Mouse (Mus musculus) c-Kit-positive CD71-negative TER-119-negative erythroid progenitor cells, embryonic 14.5 days (primary cell): ENCODE measurements around the gene Stk36.

Experiments
- DNase-seq: peaks from one replicate; pipeline ENCODE4 v3.0.0-alpha.2; 2013; ENCODE audit warnings: low read depth

Gene Stk36

DNA sequence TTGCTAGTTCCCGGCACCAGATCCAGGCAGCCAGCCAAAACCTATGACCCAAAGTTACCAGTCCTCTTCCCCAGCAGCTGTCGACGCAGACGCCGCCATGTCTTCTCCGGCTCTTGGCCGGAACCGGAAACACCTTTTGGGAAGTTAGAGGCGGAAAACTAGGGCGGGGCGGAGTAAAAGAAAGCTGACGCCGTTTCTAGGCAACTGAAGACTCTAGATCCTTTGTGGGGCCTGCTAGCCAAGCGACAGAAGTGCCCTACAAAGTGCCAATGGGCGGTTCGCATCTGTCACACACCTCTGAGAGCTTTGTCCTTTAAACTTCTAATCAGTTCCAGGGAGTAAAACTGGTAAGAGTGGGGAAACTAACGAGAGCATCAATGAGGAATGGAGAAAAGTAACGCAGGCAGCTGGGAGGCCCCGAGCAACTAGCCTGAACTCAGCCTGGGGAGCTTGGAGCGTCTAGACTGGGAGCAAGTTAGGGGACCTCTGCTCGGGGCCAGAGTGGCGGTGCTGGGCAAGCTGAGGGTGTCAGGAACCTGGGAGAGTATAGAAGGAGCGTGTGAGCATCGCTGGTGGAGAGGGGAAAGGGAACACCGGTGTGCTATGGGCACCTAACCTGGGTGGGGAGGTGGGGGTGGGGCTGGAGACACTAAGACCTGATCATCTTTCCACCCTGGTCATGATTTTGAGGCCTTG, at the start of gene Stk36, which contains the start of gene Rnf25:
Gene Stk36, plus strand, starts transcription at position 179 of the 696 bp plus-strand sequence.
Gene Rnf25, minus strand, starts transcription at position 131 of the 696 bp plus-strand sequence.
- peak; percentile 82 for DNase-seq

DNA sequence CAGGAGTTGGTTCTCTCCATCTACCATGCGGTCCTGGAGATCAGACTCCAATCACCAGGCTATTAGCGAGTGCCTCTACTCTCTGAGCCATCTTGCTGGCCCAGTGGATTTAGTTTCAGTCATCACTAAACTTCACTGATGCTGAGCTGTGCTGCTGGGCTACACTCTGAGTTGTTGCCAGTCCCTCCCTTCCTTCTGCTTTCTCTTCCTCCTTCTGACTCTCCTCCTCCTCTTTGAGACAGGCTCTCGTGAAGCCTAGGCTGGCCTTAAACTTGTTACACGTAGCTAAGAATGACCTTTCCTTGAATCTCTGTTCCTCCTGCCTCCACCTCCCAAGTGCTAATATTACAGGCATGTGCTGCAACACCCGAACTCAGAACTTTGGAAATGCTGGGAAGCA, 42.2 kb upstream of the Stk36 start:
- DNase-seq = no peak

DNA sequence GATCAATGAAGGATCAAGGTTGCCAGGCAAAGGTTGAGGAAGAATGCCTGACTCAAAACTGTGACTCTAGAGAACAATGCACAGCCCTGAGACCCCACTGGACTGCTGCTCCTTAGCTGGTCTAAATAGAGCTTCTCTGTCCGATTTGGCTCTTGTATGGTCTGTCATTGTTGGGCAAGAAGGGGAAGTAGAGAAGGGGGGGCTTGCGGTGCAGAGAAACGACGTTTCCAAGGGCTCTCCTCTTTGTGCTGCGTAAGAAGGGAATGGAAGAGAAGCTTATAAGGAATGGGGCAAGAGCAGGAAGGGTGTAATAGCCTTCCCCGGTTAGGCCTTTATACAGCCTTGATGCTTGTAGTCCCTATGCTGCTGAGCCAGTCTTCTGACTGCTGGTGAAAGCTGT, 35.4 kb upstream of the Stk36 start:
- DNase-seq = no peak

DNA sequence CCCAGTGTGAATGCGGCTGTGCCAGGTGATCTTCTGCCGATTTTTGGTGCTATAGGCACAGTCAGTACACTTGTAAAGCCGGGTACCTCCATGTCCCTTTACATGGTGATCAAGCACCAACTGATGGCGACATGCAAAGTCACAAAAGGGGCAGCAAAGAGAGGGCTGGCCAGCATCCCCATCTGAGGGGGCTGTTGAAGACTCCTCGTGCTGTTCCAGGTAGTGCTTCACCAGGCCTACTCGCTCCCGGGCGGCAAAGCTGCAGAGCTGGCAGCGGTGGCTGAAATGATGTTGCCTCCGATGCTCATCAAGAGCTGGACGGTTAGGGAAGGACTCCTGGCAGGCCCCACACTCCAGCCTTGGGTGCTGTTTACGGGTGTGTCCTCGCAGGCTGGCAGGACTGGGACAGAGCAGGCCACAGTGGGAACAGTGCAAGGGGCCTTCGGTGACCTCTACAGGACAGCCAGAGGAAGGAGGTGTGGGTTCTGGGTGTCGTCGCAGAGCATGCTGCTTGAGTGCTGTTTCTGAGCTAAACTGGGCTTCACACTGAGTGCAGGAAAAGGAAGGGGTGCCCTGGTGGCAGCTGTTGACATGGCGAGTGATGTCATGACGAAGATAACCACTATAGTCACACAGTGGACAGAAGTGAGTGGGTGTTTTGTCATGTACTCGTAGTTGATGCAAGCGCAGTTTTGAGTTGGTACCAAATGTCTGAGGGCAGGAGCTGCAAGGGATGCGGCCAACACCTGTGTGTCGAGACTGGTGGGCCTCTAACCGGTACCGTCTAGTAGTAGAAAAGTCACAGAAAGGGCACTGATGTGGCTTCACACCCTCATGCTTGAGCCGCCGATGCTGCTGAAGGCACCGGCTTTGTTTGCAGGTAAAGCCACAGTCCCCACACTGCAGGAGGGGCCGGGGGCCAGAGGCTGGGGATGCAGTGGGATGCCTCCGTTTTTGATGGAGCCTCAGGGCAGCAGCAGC, 31.2 kb upstream of the Stk36 start:
- DNase-seq = no peak

DNA sequence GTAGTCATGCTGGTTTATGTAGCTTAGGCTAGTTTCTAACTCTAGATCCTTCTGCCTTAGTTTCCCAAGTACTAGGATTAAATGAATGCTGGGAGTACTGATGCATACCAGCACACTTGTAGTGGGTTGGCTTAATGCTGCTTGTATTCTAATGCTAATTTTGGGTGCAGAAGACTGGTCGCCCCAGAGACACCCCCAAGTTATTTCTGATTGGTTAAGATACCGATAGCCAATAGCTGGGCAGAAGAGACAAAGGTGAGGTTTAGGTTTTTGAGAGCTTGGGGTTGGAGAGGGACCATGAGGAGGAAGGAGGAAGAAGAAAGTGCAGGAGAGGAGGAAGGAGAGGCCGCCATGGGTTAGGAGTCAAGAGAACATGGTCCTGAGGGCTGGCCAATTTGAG, 18.6 kb upstream of the Stk36 start:
- DNase-seq = no peak

DNA sequence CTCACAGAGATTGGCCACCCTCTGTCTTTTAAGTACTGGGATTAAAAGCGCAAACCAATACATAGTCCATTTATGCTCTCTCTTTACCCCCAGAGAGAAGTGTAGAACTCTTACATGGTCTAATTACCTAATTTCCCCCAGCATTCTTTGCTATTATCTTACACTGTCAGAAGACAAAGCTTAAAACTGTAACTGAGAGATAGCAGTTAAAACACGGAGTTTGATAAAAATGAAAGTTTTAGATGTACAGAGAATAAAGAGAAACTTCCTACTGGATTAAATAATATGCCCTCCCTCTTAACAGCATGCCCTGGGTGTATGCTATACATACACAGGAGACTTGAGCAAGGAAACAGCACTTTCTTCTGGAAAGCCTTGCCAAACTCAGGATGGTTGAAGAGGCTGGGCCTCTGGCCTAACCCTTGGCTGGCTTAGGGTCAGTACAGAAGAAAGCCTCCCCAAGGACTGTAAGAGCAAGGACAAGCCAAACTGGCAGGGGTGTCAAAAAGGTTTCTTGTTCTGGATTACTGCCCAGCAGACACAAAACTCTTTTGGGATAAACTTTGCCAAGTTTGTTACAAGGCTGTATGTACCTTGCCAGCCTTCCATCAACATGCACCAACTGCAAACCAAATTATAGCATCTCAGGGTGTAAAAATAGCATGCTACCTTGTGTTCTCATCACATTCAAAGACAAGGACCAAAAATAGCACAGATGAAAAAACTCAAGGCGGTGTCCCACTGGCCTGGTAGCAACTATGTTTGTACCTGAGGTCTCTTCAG, 16.4 kb upstream of the Stk36 start:
- no peak for DNase-seq

DNA sequence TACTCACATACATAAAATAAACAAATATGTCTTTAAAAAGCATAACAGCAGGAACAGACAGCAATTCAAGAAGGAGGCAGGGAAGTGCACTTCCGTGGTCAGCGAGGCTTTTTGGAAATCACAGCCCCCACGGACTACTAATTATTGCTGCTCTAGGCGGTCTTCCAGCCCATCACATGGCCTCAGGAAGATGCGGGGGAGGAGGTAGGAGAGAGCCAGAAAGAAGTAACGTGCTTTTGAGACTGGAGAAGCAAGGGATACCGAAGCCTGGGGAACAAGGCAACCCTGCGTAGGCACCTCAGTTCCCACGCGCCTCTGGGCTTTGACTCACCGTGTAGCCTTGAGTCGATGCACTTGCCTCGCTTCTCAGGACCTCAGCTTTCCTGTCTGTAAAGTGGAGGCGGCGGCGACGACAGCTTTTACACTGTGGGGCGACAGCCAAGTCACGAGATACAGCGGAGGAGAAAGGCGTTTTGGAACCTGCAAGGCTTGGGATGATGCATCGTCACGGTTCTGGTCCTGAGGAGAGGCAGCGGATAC, 13.9 kb upstream of the Stk36 start:
- DNase-seq = no peak

DNA sequence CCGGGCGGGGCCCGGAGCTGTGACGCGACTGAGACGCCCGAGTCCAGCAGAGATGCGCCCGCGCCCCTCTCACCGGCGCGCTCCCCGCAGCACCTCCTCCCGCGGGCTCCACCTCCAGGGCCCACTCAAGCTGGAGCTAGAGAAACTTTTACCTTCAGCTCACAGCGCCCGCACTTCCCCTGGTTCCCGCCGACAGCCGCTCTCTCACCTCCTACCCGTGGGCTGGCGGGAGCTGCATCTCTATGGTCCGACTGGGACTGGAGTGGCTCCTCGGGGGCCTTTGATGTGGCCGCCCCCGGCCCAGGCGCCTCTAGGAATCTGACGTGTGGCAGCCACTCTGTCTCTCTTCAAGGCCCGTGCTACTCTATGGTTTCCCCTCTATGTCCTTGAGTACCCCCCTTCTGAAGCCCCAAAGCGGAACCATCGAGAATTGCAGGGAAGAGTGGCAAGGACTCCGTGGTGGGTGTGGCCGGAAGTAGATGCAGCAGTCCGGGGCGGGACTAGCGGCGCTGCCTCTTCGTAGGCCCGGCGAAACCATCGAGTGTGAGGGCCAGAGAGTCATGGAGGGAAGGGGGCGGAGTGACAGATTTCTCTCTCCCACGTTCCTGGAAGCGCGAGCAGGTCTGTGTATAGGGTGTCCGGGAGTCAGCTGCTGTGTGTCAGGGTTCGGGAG, 13.3 kb upstream of the Stk36 start, which contains the start of the genes Zfp142 and Bcs1l:
Gene Zfp142, minus strand, starts transcription at position 474 of the 673 bp plus-strand sequence.
Gene Bcs1l, plus strand, starts transcription at position 517 of the 673 bp plus-strand sequence.
- peak; percentile 99 for DNase-seq

DNA sequence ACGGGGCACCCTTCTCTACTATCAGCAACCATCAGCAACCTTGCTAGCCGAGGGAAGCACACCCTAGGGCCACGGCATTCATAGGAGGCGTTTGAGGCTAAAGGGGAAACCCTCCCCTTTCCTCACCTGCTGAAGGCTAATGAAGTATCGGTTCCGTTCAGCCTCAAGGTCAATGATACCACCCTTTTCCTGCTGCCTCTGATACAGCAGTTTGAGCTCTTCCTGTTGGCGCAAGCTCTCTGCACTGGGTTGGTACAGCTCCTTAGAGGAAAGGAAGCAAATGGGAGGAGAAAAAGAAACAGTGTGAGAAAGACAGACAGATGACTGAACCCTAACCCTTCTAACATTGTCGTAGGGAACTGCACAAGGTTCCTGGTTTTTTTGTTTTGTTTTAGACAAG, 6.8 kb upstream of the Stk36 start:
- DNase-seq = no peak

DNA sequence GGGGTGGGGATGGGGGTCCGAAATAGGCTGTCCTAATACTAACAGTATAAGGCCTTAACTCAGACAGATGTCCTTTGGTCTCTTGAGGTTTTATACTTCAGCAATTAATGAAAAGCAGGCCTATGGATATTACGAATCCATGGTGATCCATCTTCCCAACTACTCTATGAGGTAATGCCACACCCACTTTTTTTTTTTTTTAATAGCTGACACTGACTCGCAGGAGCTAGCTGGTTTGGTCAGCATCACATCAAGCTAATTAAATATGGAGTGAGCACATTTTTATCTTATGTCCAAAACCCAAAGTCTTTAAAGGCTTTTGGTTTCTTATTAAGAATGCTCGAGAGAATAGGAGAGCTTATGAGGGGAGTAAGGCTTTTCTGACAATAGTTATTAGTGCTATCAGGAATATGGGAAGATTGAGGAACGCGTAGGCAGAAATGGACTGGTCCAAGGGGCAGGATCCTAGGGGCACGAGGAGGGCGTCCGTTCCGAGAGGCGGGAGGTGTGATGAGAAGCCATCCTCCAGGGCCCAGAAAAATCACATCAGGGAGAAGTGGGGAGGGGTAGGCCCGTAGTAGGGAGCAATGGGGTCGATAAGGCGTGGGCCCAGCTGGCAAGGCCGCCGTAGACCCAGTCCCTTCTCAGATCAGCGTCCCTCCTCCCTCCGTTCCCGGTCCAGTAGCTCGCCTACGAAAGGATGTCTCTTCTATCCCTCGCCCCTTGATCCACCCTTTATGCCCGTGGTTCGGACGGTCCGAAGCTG, 561 bp upstream of the Stk36 start:
- DNase-seq = no peak

DNA sequence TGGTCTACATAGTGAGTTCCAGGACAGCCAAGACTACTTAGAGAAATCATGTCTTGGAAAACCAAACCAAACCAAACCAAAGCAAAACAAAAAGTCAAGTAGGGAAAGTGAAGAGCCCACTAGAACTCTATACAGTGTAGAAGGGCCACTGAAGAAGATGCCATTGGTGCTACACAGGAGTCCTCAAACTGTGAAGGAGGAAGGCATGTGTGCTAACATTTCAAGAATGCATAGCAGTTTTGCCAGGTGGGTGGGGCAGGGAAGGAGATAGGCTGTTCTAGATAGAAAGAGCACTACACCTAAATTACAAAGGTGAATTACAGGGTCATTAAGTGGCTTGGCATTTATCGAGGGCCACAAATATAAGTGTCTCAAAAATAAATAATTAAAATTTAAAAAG, 22.9 kb downstream of the Stk36 start:
- no peak for DNase-seq

DNA sequence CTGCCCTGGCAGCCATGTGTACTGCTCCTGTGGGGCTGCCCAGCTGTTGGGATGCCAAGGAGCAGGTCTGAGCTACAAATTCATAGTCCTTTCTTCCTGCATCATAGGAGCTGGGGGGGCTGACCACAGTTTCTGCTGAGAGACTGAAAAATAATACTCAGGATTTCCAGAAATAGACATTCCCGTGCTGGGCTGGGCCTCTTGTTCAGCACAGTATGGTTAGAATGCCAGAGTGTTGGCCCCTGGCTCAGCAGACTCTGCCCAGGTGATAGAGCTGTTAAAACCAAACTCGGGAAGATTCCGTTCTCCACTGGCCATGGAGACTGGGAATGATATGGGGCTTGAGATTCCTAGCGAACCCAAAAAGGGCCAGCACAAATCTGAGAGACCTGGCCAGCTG, 24.8 kb downstream of the Stk36 start:
- no peak for DNase-seq

DNA sequence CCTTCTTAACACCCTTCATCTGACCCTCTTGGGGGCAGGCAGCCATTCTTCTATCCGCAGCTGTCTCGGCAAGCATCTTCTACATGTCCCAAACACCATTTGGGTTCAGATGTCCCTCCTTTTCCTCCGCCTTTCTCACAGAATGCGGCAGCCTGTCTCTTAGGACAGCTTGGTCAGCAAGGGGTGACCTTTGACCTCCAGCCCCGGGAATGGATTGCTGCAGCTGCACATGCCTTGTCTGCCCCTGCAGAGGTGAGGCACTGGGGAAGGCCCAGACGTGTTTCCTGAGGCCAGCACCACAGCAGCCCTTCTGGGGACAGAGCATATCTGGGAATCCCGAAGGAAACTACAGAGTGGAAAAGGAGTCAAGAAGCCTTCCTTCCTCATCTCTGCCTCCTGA, 26.8 kb downstream of the Stk36 start:
- no peak for DNase-seq

DNA sequence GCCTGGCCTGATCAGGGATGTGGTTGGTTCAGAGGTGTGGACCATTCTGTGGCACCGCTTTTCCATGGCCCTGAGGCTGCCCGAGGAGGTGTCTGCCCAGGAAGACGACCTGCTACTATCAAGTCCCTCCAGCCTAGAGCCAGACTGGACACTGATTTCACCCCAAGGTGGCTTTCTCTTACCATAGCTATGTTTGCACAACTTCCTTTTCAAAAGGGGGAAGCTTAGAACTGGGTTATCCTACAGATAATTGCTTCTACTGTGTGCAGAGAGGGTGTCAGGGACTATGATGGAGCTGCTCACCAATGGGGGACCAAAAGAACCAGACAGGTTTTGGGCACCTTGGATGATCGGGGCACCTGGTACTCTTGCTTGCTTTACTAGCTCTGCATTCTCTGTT, 31.5 kb downstream of the Stk36 start:
- DNase-seq = no peak

DNA sequence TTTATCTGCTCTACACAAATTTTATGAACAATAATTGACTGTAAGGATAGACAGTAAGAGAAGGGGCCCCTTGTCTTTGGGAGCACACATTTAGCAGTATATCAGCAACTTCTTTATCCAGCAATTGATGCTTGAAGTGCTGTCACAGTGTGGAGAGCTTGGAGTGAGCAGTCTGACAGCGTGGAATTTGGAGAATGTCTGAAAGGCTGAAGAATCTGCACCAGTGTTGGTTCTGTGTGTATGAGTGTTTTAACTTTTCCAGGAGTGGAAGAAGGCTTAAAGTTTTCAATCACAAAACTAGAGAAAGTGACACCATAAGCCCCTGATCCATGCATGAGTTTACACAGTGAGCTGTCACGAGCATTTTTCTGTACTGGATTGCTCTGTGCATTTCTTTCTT, 42.3 kb downstream of the Stk36 start:
- no peak for DNase-seq

DNA sequence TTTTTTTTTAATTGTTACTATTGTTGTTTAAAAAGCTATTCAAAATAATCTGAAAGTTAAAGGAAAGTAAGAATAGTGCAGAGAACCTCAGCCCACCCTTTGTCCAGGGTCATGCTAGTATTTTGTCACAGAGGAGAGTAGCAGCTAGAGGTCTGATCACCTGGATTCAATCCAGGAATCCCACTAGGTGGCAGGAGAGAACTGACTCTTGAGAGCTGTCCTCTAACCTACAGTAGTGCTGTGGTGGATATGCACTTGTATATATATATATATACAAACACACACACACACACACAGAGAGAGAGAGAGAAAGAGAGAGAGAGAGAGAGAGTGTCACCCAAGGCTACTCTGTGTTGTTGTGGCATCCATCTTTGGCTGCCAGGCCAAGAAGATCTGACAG, 42.7 kb downstream of the Stk36 start:
- peak; percentile 12 for DNase-seq

DNA sequence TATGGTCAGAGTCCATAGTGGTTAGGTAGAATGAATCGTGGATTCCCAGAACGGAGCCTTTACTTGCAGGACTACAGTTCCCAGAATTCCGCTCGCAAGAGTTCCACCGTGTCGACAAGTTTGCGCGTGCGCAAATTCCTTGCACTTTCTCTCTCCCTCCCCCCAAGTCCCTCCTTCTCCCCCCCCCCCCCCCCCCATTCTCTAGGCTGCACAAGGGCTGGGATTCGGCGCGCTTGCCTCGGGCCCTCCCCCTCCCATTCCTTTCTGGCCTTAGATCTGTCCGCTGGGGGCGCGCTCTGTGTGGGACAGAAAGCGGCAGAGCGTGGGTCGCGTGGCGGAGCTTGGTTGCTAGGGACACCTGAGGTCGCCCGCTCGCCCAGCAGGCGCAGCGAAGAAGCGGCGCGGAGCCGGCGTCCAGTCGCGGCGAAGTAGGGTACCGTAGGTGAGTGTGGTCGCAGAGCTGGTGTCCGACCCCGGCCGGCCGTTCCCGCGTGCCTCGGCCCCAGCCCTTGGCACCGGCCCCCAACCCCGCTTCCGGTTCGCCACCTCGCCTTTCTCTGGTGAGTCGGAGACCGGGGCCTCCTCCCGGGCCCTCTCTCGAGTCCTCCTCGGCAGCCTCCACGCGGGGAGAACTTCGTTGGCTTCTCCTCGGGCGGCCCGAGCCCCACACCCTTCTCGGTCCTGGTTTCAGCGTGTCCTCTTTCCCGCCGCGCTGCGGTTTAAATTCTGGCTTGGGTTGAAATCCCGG, 60.4 kb downstream of the Stk36 start, which contains the start of gene Ttll4:
Gene Ttll4, plus strand, starts transcription at position 298 of the 748 bp plus-strand sequence.
- peak; percentile 94 for DNase-seq

DNA sequence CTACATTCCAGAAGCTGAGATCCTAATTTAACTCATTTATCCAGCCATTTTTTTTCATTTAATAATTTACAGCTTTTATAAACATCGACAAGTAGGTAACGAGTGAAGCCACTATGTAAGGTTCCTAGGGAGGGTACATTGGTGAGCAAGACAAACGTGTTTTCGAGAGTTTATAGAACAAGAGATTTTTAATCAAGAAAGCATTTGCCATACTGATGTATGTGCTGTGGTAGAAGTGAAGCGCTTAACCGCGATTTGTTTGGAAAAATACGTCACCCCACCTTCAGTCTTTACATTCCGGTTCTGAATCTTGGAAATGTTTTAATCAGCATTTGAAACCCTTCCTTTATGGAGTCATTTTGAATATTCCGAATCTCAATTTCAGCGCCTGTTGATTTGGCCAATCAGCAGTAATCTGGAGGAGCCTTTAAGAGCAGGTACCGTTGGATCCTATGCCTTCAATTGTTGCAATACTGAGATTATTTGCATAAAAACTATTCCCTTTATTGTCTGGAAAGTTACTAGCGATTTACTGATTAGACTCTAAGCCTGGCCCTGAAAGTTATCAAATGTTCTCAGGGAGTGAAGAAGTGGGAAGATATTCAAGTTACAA, 61.1 kb downstream of the Stk36 start:
- DNase-seq = no peak

DNA sequence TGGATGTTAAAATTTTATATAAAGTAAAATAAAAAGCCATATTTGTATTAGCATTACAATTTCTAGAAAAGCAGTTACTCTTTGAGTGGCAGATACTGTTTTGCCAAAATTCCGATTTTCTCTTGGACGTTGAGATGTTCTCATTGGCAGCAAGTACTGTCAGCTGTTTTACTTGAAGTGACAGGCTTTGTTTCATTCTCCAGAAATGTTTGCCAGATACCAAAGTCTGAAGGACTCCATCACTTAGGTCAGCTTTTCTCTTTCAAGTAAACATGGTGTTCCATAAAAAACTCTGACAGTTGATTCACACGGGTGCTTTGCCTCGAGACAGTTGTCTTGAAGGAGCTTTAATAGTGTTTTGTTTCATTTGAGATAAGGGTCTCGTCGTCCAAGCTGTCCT, 63.9 kb downstream of the Stk36 start:
- DNase-seq = no peak
